Mouse (Mus musculus): ENCODE results near the gene Rfc5.

DNA sequence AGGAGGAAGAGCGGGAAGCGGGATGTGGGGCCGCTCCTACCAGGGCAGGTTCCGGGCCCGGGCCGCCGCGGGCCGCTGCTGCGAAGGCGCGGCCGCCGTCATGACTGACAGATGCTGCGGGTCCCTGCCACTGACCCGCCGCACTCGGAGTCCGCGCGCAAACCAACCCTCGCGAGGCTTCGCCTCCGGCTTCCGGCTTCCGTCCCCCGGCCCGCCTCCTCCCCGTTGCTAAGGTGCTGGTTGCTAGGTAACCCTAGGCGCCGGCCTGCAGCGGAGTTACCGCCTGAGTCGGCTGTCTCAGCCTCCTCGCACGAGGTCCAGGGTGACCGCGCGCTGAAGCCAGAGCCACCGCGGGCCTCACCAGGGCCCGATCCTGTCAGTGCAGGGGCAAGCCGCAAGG lies at the start of gene Rfc5:
- TF ChIP-seq TAL1 (IDR thresholded peaks at IDR 0.05; ENCODE audit: low read length): no peak
- TF ChIP-seq GATA1 (IDR thresholded peaks at IDR 0.05; ENCODE audit: low read length): no peak

All from erythroblast, embryonic 14.5 days (primary cell).